8 mouse cellular contexts compared by ENCODE assay signal in the genomic region with DNA sequence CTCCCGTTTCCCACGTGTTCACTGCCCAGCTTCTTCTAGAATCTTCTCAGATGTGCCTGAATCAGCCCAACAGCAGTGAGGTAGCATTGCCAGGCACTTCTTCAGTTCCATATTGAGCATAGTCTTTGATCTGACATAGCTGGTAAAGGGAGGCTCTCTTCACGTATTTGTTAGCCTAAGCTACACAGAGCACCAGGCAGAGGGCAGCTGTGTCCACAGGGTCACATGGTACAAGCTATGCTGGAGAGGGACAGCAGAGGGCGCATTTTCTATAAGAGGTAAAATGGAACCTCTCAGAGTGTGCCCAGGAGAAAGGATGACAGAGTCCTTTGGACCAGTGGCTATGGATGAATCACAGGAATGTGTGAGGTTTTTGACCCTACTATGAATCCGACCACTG. TPM values are rescaled to one million over a fixed set of nuclear protein-coding genes. Genes with fewer than 3 reads are reported as not detected.
DNase-seq lines count a peak whose midpoint lies in the region; ATAC-seq lines count a peak whose summit lies in the region.

No protein-coding gene starts in this region.

- peak; percentile 42 to 63 for DNase-seq in heart, adult 18-20 months
- no peak for DNase-seq in heart, adult 11 months
- peak; percentile 24 for DNase-seq in Muller cell, postnatal 12 days (ENCODE audit: inconsistent ontology term)
- DNase-seq in cerebellum, postnatal 10 days = peak; percentile 84 to 88
- DNase-seq in layer of hippocampus, postnatal 10 days (ENCODE audit: low spot score in 2 of 2) = peak; percentile 64 to 68
- peak; percentile 61 for DNase-seq in lung, postnatal 10 days
- DNase-seq in skeletal muscle tissue, adult 2 months (ENCODE audit: low read depth, low spot score) = peak; percentile 7

- ATAC-seq in hematopoietic stem cell, adult 5-6 weeks (replicated peaks in 1 of 2; ENCODE audit: insufficient read depth in 1 of 2, low FRiP score in 2 of 2, low TSS enrichment in 1 of 2, low read depth in 1 of 2, poor library complexity in 2 of 2, severe bottlenecking in 2 of 2) = peak; percentile 57 to 66; a peak in 3 of 4 replicates

RNA-seq across cellular contexts. Expression of a gene that starts 10.3 kb away (rescaled TPM):
- not detected for total RNA-seq in heart, adult 18-20 months (2021)
- not detected in 2 replicates for total RNA-seq in hematopoietic stem cell, adult 5-6 weeks (2017)
- 1 to 10 TPM; 3.8 to 4.1 TPM for total RNA-seq in layer of hippocampus, postnatal 10 days (2021)

RNA-seq across cellular contexts. Expression of a gene that starts 33.1 kb away (rescaled TPM):
- total RNA-seq in heart, adult 18-20 months (2021) = 1 to 10 TPM in 1 of 2 experiments, under 1 TPM in 1; 0.32 to 5.2 TPM
- total RNA-seq in hematopoietic stem cell, adult 5-6 weeks (2017) = not detected in 2 replicates
- under 1 TPM in 1 of 2 experiments, not detected in 1; 0.16 TPM for total RNA-seq in layer of hippocampus, postnatal 10 days (2021)

RNA-seq across cellular contexts. Expression of a gene that starts 48.9 kb away (rescaled TPM):
- total RNA-seq in heart, adult 18-20 months (2021) = 10 to 100 TPM; 12.9 to 13.4 TPM
- 28.4 and 40.1 TPM in 2 replicates for total RNA-seq in hematopoietic stem cell, adult 5-6 weeks (2017)
- 10 to 100 TPM; 41.0 to 43.4 TPM for total RNA-seq in layer of hippocampus, postnatal 10 days (2021)
